Mouse (Mus musculus) embryonic fibroblast, embryonic 13.5 days (primary cell): Measurements from ENCODE around the gene Slc25a13. TPM values are rescaled to one million over a fixed set of nuclear protein-coding genes. Genes with fewer than 3 reads are reported as not detected.
"Not testable (repeated sequence)": the region's sequence is repeated elsewhere in the genome, so short reads cannot be mapped to it uniquely, and the experiment has no call there.

Experiments
- H3K27ac ChIP-seq: 2 replicates; pipeline ENCODE4 v1.5.1; 2012; ENCODE audit warnings: low read length, control low read depth, inconsistent platforms; ENCODE audit not compliant: insufficient read depth
- H3K4me1 ChIP-seq: 2 replicates; pipeline ENCODE4 v1.6.1; 2011; ENCODE audit warnings: low read length; ENCODE audit not compliant: control insufficient read depth, insufficient read depth
- H3K4me3 ChIP-seq: 2 replicates; pipeline ENCODE4 v1.5.1; 2011; ENCODE audit warnings: mild to moderate bottlenecking, control low read depth, low read length; ENCODE audit not compliant: insufficient read depth
- CTCF ChIP-seq: IDR thresholded peaks from 2 replicates; pipeline ENCODE4 v1.5.1; 2011; ENCODE audit warnings: mild to moderate bottlenecking, control low read depth, low read length, moderate library complexity, borderline replicate concordance; ENCODE audit not compliant: insufficient read depth
- POLR2A ChIP-seq: IDR thresholded peaks from 2 replicates; pipeline ENCODE4 v1.6.1; 2011; ENCODE audit warnings: low read depth, mild to moderate bottlenecking, control low read depth, low read length, moderate library complexity
- polyA plus RNA-seq: library from polyadenylated mRNA; stranded (reverse); fragments of >200 nt; gene quantifications from 2 replicates; pipeline ENCODE4 v1.2.4, GENCODE M21; 2011; ENCODE audit warnings: low read depth; ENCODE audit not compliant: missing spikeins, insufficient read length

Gene Slc25a13
- polyA plus RNA-seq, 1 experiment, result 9.3 TPM

- Histone ChIP-seq H3K4me3 (no peak overlapping the region), H3K27ac (no peak overlapping the region), H3K4me1 (peaks cover 3% of the 10 kb centered on the region)
- TF ChIP-seq POLR2A (no peak), CTCF (no peak)
Observed at GRCm38 (mm10) chr6:6191596-6192337, 25.2 kb downstream of the Slc25a13 start.

GRCm38 (mm10) chr6:6188970-6189369 lies 28.0 kb downstream of the Slc25a13 start:
- Histone ChIP-seq H3K27ac (no peak overlapping the region), H3K4me3 (no peak overlapping the region), H3K4me1 (no peaks in the 10 kb centered on the region; the same call in 1 of the 2 replicates)
- TF ChIP-seq CTCF (no peak), POLR2A (no peak)

GRCm38 (mm10) chr6:6186468-6186867 lies 30.5 kb downstream of the Slc25a13 start:
- Histone ChIP-seq H3K27ac (no peak overlapping the region), H3K4me3 (no peak overlapping the region), H3K4me1 (no peaks in the 10 kb centered on the region; the same call in 1 of the 2 replicates)
- TF ChIP-seq POLR2A (no peak), CTCF (no peak)

- Histone ChIP-seq H3K4me3 (no peak overlapping the region), H3K4me1 (no peaks in the 10 kb centered on the region; the same call in 1 of the 2 replicates), H3K27ac (no peak overlapping the region)
- no peak for TF ChIP-seq POLR2A
Observed at GRCm38 (mm10) chr6:6185735-6186068, 31.3 kb downstream of the Slc25a13 start.

GRCm38 (mm10) chr6:6184921-6185734 lies 31.8 kb downstream of the Slc25a13 start:
- no peak for TF ChIP-seq CTCF
- no peak for TF ChIP-seq POLR2A
- no peak overlapping the region for H3K4me3 ChIP-seq
- H3K4me1 ChIP-seq, result no peaks in the 10 kb centered on the region; the same call in 1 of the 2 replicates
- no peak overlapping the region for H3K27ac ChIP-seq

GRCm38 (mm10) chr6:6183601-6184000 lies 33.4 kb downstream of the Slc25a13 start:
- H3K4me3 ChIP-seq, result no peak overlapping the region

GRCm38 (mm10) chr6:6182191-6182590 lies 34.8 kb downstream of the Slc25a13 start:
- no peaks in the 10 kb centered on the region; the same call in 1 of the 2 replicates for H3K4me1 ChIP-seq
- no peak overlapping the region for H3K27ac ChIP-seq
- TF ChIP-seq CTCF, result no peak
- no peak for TF ChIP-seq POLR2A
- no peak overlapping the region for H3K4me3 ChIP-seq

More at GRCm38 (mm10) chr6:6183601-6184000, 33.4 kb downstream of the Slc25a13 start:
- Histone ChIP-seq H3K27ac (no peak overlapping the region), H3K4me1 (no peaks in the 10 kb centered on the region; the same call in 1 of the 2 replicates)
- no peak for TF ChIP-seq CTCF
- TF ChIP-seq POLR2A, result no peak

GRCm38 (mm10) chr6:6178341-6178740 lies 38.6 kb downstream of the Slc25a13 start:
- H3K4me1 ChIP-seq, H3K4me3 ChIP-seq, H3K27ac ChIP-seq: not testable (repeated sequence)

GRCm38 (mm10) chr6:6175350-6175971 lies 41.5 kb downstream of the Slc25a13 start:
- TF ChIP-seq POLR2A, result no peak
- TF ChIP-seq CTCF, result no peak
- Histone ChIP-seq H3K4me3 (no peak overlapping the region), H3K27ac (no peak overlapping the region)

More at GRCm38 (mm10) chr6:6175350-6175971, 41.5 kb downstream of the Slc25a13 start:
- peaks cover 11% of the 10 kb centered on the region for H3K4me1 ChIP-seq
